Mouse (Mus musculus): ENCODE measurements around the gene Zfr. TPM values are rescaled to one million over a fixed set of nuclear protein-coding genes. Genes with fewer than 3 reads are reported as not detected.
"Not testable (repeated sequence)": the region's sequence is repeated elsewhere in the genome, so short reads cannot be mapped to it uniquely, and the experiment has no call there.

Zfr gene
- total and polyA plus RNA-seq, 3 experiments, result 65.3 to 421 (median 77.6) TPM

- no peaks in the 10 kb centered on the region for H3K9me3 ChIP-seq (replicated peaks)
- ATAC-seq (ENCODE audit: extremely low read depth, insufficient number of reproducible peaks, low FRiP score, poor library complexity, severe bottlenecking) (no peak), DNase-seq (ENCODE audit: low spot score) (no peak)
- H3K4me1 ChIP-seq (ENCODE audit: insufficient read depth, low read depth, low read length), result peaks cover 52% of the 10 kb centered on the region
- H3K27me3 ChIP-seq (ENCODE audit: insufficient read depth, low read length), result no peaks in the 10 kb centered on the region
- TF ChIP-seq TAL1 (conservative IDR thresholded peaks at IDR 0.05; ENCODE audit: low read depth, low read length), result no peak
- no peak for TF ChIP-seq POLR2AphosphoS5 (IDR thresholded peaks at IDR 0.05; ENCODE audit: insufficient replicate concordance, low read depth, low read length)
- TF ChIP-seq CTCF (IDR thresholded peaks at IDR 0.05; ENCODE audit: low read depth, low read length), result no peak
- TF ChIP-seq GATA1 (IDR thresholded peaks at IDR 0.05; ENCODE audit: borderline replicate concordance, low read length), result no peak
- no peak for TF ChIP-seq GATA2 (IDR thresholded peaks at IDR 0.05; ENCODE audit: borderline replicate concordance, low read depth, low read length)
- no peak overlapping the region for H3K4me3 ChIP-seq (ENCODE audit: low read depth, low read length)
- H3K36me3 ChIP-seq (replicated peaks), result peaks cover 70% of the 10 kb centered on the region
Measured at GRCm38 (mm10) chr15:12216798-12217197, 99.2 kb downstream of the Zfr start.

GRCm38 (mm10) chr15:12217332-12217731 is 99.7 kb downstream of the Zfr start:
- H3K36me3 ChIP-seq (replicated peaks), result peaks cover 70% of the 10 kb centered on the region
- H3K27me3 ChIP-seq (ENCODE audit: insufficient read depth, low read length); ATAC-seq (ENCODE audit: extremely low read depth, insufficient number of reproducible peaks, low FRiP score, poor library complexity, severe bottlenecking); H3K9me3 ChIP-seq (replicated peaks); DNase-seq (ENCODE audit: low spot score); H3K4me3 ChIP-seq (ENCODE audit: low read depth, low read length): not testable (repeated sequence)
- H3K4me1 ChIP-seq (ENCODE audit: insufficient read depth, low read depth, low read length), result peaks cover 56% of the 10 kb centered on the region

- no peak for TF ChIP-seq POLR2AphosphoS5 (IDR thresholded peaks at IDR 0.05; ENCODE audit: insufficient replicate concordance, low read depth, low read length)
- TF ChIP-seq TAL1 (conservative IDR thresholded peaks at IDR 0.05; ENCODE audit: low read depth, low read length), result no peak
- TF ChIP-seq GATA2 (IDR thresholded peaks at IDR 0.05; ENCODE audit: borderline replicate concordance, low read depth, low read length), result no peak
- no peak for TF ChIP-seq CTCF (IDR thresholded peaks at IDR 0.05; ENCODE audit: low read depth, low read length)
- no peak for TF ChIP-seq GATA1 (IDR thresholded peaks at IDR 0.05; ENCODE audit: borderline replicate concordance, low read length)
- Histone ChIP-seq H3K4me3 (ENCODE audit: low read depth, low read length) (no peak overlapping the region), H3K9me3 (replicated peaks) (no peaks in the 10 kb centered on the region), H3K27me3 (ENCODE audit: insufficient read depth, low read length) (no peaks in the 10 kb centered on the region), H3K4me1 (ENCODE audit: insufficient read depth, low read depth, low read length) (peaks cover 59% of the 10 kb centered on the region), H3K36me3 (replicated peaks) (peaks cover 71% of the 10 kb centered on the region)
- ATAC-seq (ENCODE audit: extremely low read depth, insufficient number of reproducible peaks, low FRiP score, poor library complexity, severe bottlenecking), result no peak
- no peak for DNase-seq (ENCODE audit: low spot score)
Measured at GRCm38 (mm10) chr15:12217849-12218248, 100.2 kb downstream of the Zfr start.

DNA sequence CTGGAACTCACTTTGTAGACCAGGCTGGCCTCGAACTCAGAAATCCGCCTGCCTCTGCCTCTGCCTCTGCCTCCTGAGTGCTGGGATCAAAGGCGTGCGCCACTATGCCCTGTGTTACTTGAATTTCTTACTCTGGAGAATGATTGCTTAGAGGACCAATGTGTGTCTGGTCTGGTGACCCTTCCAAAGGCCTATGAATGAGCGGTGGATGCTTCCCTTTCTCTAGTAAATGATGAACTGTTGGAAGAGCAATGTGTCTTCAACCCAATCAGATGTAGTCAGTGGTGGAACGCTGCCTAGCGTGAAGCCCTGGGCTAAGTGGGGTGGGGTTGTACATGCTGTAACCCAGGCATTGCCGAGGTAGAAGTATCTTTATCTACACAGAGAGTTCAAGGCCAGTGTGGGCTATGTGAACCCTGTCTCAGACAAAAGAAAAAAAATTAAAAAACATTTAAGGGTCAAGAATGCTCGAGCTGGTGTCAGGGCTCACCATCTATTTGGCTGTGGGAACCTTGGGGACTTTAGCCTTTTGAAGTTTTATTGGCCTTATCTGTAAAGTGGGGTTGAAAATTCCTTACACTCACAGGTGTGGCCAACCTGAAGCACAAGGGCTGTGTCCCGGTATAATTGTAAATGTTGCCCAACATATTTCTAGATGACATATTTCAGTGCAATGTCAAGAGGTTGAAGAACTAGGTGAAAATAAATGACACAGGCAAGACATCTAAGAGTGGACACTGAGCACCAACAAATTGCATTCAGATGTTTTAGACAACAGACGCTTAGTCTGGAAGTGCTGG is 101.2 kb downstream of the Zfr start:
- no peaks in the 10 kb centered on the region for H3K27me3 ChIP-seq (ENCODE audit: insufficient read depth, low read length)
- ATAC-seq (ENCODE audit: extremely low read depth, insufficient number of reproducible peaks, low FRiP score, poor library complexity, severe bottlenecking) (no peak), DNase-seq (ENCODE audit: low spot score) (no peak)
- H3K4me1 ChIP-seq (ENCODE audit: insufficient read depth, low read depth, low read length), result peaks cover 61% of the 10 kb centered on the region
- H3K9me3 ChIP-seq (replicated peaks), result no peaks in the 10 kb centered on the region
- no peak overlapping the region for H3K4me3 ChIP-seq (ENCODE audit: low read depth, low read length)
- peaks cover 68% of the 10 kb centered on the region for H3K36me3 ChIP-seq (replicated peaks)
- TF ChIP-seq TAL1 (conservative IDR thresholded peaks at IDR 0.05; ENCODE audit: low read depth, low read length), result no peak
- TF ChIP-seq POLR2AphosphoS5 (IDR thresholded peaks at IDR 0.05; ENCODE audit: insufficient replicate concordance, low read depth, low read length), result no peak
- no peak for TF ChIP-seq GATA2 (IDR thresholded peaks at IDR 0.05; ENCODE audit: borderline replicate concordance, low read depth, low read length)
- TF ChIP-seq GATA1 (IDR thresholded peaks at IDR 0.05; ENCODE audit: borderline replicate concordance, low read length), result no peak

- no peak for DNase-seq (ENCODE audit: low spot score)
- H3K4me3 ChIP-seq (ENCODE audit: low read depth, low read length), result no peak overlapping the region
- peaks cover 57% of the 10 kb centered on the region for H3K36me3 ChIP-seq (replicated peaks)
Measured at GRCm38 (mm10) chr15:12221131-12221530, 103.5 kb downstream of the Zfr start.

GRCm38 (mm10) chr15:12222564-12223302 is 105.1 kb downstream of the Zfr start:
- Histone ChIP-seq H3K9me3 (replicated peaks) (no peaks in the 10 kb centered on the region), H3K4me3 (ENCODE audit: low read depth, low read length) (no peak overlapping the region), H3K27me3 (ENCODE audit: insufficient read depth, low read length) (no peaks in the 10 kb centered on the region), H3K36me3 (replicated peaks) (peaks cover 59% of the 10 kb centered on the region), H3K4me1 (ENCODE audit: insufficient read depth, low read depth, low read length) (peaks cover 68% of the 10 kb centered on the region)
- no peak for ATAC-seq (ENCODE audit: extremely low read depth, insufficient number of reproducible peaks, low FRiP score, poor library complexity, severe bottlenecking)
- TF ChIP-seq TAL1 (conservative IDR thresholded peaks at IDR 0.05; ENCODE audit: low read depth, low read length), result no peak
- TF ChIP-seq GATA2 (IDR thresholded peaks at IDR 0.05; ENCODE audit: borderline replicate concordance, low read depth, low read length), result no peak
- TF ChIP-seq POLR2AphosphoS5 (IDR thresholded peaks at IDR 0.05; ENCODE audit: insufficient replicate concordance, low read depth, low read length), result no peak
- TF ChIP-seq GATA1 (IDR thresholded peaks at IDR 0.05; ENCODE audit: borderline replicate concordance, low read length), result no peak
- TF ChIP-seq CTCF (IDR thresholded peaks at IDR 0.05; ENCODE audit: low read depth, low read length), result no peak
- DNase-seq (ENCODE audit: low spot score), result no peak

More at GRCm38 (mm10) chr15:12221131-12221530, 103.5 kb downstream of the Zfr start:
- TF ChIP-seq POLR2AphosphoS5 (IDR thresholded peaks at IDR 0.05; ENCODE audit: insufficient replicate concordance, low read depth, low read length) (no peak), TAL1 (conservative IDR thresholded peaks at IDR 0.05; ENCODE audit: low read depth, low read length) (no peak), GATA2 (IDR thresholded peaks at IDR 0.05; ENCODE audit: borderline replicate concordance, low read depth, low read length) (no peak), CTCF (IDR thresholded peaks at IDR 0.05; ENCODE audit: low read depth, low read length) (no peak), GATA1 (IDR thresholded peaks at IDR 0.05; ENCODE audit: borderline replicate concordance, low read length) (no peak)
- Histone ChIP-seq H3K27me3 (ENCODE audit: insufficient read depth, low read length) (no peaks in the 10 kb centered on the region), H3K4me1 (ENCODE audit: insufficient read depth, low read depth, low read length) (peaks cover 67% of the 10 kb centered on the region), H3K9me3 (replicated peaks) (no peaks in the 10 kb centered on the region)
- no peak for ATAC-seq (ENCODE audit: extremely low read depth, insufficient number of reproducible peaks, low FRiP score, poor library complexity, severe bottlenecking)

Measured in G1E (cell line).